In genomic region chr11:32200075-32200601, GRCm38 (mm10) we compare ENCODE assay signal across 13 mouse cellular contexts. TPM values are rescaled to one million over a fixed set of nuclear protein-coding genes. Genes with fewer than 3 reads are reported as not detected.
DNase-seq lines count a peak whose midpoint lies in the region; ATAC-seq and TF ChIP-seq lines count a peak whose summit lies in the region.
"Had no signal": no experiment of that assay in that cellular context is flagged by ENCODE, and none has a peak within 500 bp of the region (broad histone marks: within the 10 kb centered on the region; RNA-seq: fewer than 3 reads in every experiment).

Il9r (minus strand) TSS chr11:32200279.

- DNase-seq in hindbrain, embryonic 10.5 days (ENCODE audit: low spot score), result no peak
- peak; percentile 1 for DNase-seq in urinary bladder, postnatal 14 days (ENCODE audit: low spot score)
- no peak for DNase-seq in urinary bladder, postnatal 4 days (ENCODE audit: low spot score in 2 of 2)
- DNase-seq in liver, embryonic 14.5 days (ENCODE audit: low read depth in 3 of 3, low spot score in 3 of 3), result no peak
- DNase-seq in layer of hippocampus, postnatal 25 days (ENCODE audit: extremely low spot score in 1 of 2, low spot score in 1 of 2), result no peak
- no peak for DNase-seq in right cerebral cortex, postnatal 25 days
- DNase-seq in layer of hippocampus, adult 18-20 months (ENCODE audit: low spot score in 2 of 2), result no peak

- no peak within 1 kb of the TSS for H3K4me3 ChIP-seq in hindbrain, embryonic 10.5 days
- H3K4me3 ChIP-seq in hindbrain, embryonic 13.5 days, result no peak within 1 kb of the TSS
- no peak within 1 kb of the TSS for H3K4me3 ChIP-seq in liver, embryonic 14.5 days (ENCODE audit: insufficient read depth in 1 of 2, low read depth in 2 of 2, low read length in 2 of 2)

- WGBS in hindbrain, embryonic 10.5 days, result 71% methylated on average over 10 of the region's 10 CpGs
- 77% methylated on average over 10 of the region's 10 CpGs for WGBS in hindbrain, embryonic 13.5 days
- 17% methylated on average over 10 of the region's 10 CpGs for WGBS in liver, embryonic 14.5 days (ENCODE audit: insufficient replicate concordance)

- no peak within 1 kb of the TSS for H3K4me2 ChIP-seq in hindbrain, embryonic 13.5 days
- no peak within 1 kb of the TSS for H3K4me2 ChIP-seq in liver, embryonic 14.5 days (ENCODE audit: low read depth)

- peak; percentile 24; the same call in 1 of the 2 replicates for TF ChIP-seq CTCF in liver, embryonic 14.5 days (IDR thresholded peaks at IDR 0.05; ENCODE audit: low read depth)

- peaks cover 32% of the 10 kb centered on the region for H3K4me1 ChIP-seq in hindbrain, embryonic 10.5 days (replicated peaks)
- peaks cover 10% of the 10 kb centered on the region for H3K4me1 ChIP-seq in hindbrain, embryonic 13.5 days (replicated peaks)
- H3K4me1 ChIP-seq in liver, embryonic 14.5 days (replicated peaks; ENCODE audit: control insufficient read depth in 2 of 2, insufficient read depth in 2 of 2, low read length in 1 of 2), result peaks cover 5 to 25% of the 10 kb centered on the region in 2 experiments

- no peak for TF ChIP-seq EP300 in liver, embryonic 14.5 days (IDR thresholded peaks at IDR 0.05; ENCODE audit: low read depth)

- peaks cover 14% of the 10 kb centered on the region; the same call in 1 of the 2 replicates for H3K27me3 ChIP-seq in hindbrain, embryonic 10.5 days (ENCODE audit: insufficient read depth, poor library complexity, severe bottlenecking)
- H3K27me3 ChIP-seq in hindbrain, embryonic 13.5 days, result peaks cover 18% of the 10 kb centered on the region; the same call in 1 of the 2 replicates
- H3K27me3 ChIP-seq in liver, embryonic 14.5 days (ENCODE audit: control insufficient read depth, insufficient read depth, low read length), result no peaks in the 10 kb centered on the region

- H3K36me3 ChIP-seq in hindbrain, embryonic 10.5 days, result no peaks in the 10 kb centered on the region
- no peaks in the 10 kb centered on the region for H3K36me3 ChIP-seq in hindbrain, embryonic 13.5 days
- no peaks in the 10 kb centered on the region for H3K36me3 ChIP-seq in liver, embryonic 14.5 days (replicated peaks; ENCODE audit: control insufficient read depth, insufficient read depth, low read depth)

- no peak within 1 kb of the TSS for H3K9ac ChIP-seq in hindbrain, embryonic 13.5 days
- H3K9ac ChIP-seq in liver, embryonic 14.5 days (replicated peaks), result no peak within 1 kb of the TSS

- no peaks in the 10 kb centered on the region for H3K9me3 ChIP-seq in hindbrain, embryonic 10.5 days
- no peaks in the 10 kb centered on the region for H3K9me3 ChIP-seq in hindbrain, embryonic 13.5 days
- no peaks in the 10 kb centered on the region for H3K9me3 ChIP-seq in liver, embryonic 14.5 days (ENCODE audit: control insufficient read depth, low read length)

- no peak for ATAC-seq in hindbrain, embryonic 13.5 days (ENCODE audit: low FRiP score)
- no peak for ATAC-seq in liver, embryonic 14.5 days (ENCODE audit: insufficient read depth)

- H3K27ac ChIP-seq in hindbrain, embryonic 10.5 days, result peak within 1 kb of the TSS; percentile 16; the same call in 1 of the 2 replicates
- H3K27ac ChIP-seq in hindbrain, embryonic 13.5 days, result no peak within 1 kb of the TSS
- no peak within 1 kb of the TSS for H3K27ac ChIP-seq in liver, embryonic 14.5 days
- H3K27ac ChIP-seq: kidney, postnatal 0 days had no signal

RNA-seq across cellular contexts. Expression of gene Il9r, which starts in this region (rescaled TPM):
- polyA plus RNA-seq in hindbrain, embryonic 10.5 days (2016; fragmentation: Nextera tagmentation; extraction: Ambion mirVana), result not detected in 2 replicates
- not detected in 2 replicates for polyA plus RNA-seq in hindbrain, embryonic 13.5 days (2015; fragmentation: Nextera tagmentation; extraction: Ambion mirVana)
- 0.11 and 0.16 TPM in 2 replicates for polyA plus RNA-seq in liver, embryonic 14.5 days (2012; rRNA removed)
- 0.08 and 0.18 TPM in 2 replicates for polyA plus RNA-seq in liver, embryonic 14.5 days (2014; fragmentation: Nextera tagmentation; extraction: Ambion mirVana)
- not detected for total RNA-seq in layer of hippocampus, postnatal 25 days (2021)
- total RNA-seq in layer of hippocampus, adult 18-20 months (2021), result not detected
- total RNA-seq: common myeloid progenitor, adult 5-6 weeks; gastrocnemius, postnatal 36 days; left cerebral cortex, postnatal 14 days had no signal
- polyA plus RNA-seq: hindbrain, embryonic 11.5 days; kidney, postnatal 0 days had no signal
